Mouse (Mus musculus) right cerebral cortex, postnatal 14 days (tissue): ENCODE results near the gene Fndc7.
A peak's percentile ranks its signal among the peaks of the same experiment; 100 is the strongest.

Source experiments
- DNase-seq: peaks from one replicate; pipeline ENCODE4 v3.0.0; 2022

The Fndc7 gene

DNA sequence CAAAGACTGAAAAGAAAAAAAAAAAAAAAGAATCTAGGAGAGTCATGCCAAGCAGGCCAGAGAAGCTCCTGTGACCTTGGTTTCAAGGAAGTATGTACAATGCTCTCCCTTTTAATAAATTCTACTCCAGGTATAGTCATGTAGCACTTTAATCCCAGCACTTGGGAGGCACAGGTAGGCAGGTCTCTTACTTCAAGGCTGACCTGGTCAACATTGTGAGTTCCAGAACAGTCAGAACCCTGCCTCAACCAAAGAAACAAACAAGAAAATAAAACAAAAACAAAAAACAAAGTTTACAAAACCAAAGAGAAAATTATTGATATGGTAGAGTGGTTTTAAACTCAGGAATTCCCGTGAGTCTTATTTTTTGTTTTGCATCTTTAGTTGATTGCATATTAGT lies at the start of gene Fndc7:
Gene Fndc7 (minus strand): TSS at position 101 of the 400 bp plus-strand sequence.
- no peak for DNase-seq

DNA sequence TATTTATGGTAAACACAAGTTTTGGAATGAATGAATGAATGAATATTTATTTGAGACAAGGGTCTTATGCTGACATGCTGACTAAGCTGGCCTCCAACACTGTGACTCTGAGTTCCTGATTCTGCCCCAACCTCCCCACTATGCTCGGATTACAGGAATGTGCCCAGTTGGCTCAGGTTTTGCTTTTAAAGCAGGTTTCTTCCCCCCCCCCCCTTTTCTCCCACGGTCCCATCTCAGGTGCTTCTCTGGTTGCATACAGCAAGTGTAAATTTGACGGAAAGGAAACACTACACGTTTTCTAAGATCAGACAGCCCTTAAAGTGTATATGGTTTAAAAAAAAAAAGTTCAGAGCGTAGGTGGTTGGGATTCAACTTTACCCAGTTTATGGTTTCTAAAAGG lies 49.8 kb upstream of the Fndc7 start, which contains the start of gene Henmt1:
Gene Henmt1 (plus strand): TSS at position 301 of the 400 bp plus-strand sequence.
- DNase-seq = no peak

DNA sequence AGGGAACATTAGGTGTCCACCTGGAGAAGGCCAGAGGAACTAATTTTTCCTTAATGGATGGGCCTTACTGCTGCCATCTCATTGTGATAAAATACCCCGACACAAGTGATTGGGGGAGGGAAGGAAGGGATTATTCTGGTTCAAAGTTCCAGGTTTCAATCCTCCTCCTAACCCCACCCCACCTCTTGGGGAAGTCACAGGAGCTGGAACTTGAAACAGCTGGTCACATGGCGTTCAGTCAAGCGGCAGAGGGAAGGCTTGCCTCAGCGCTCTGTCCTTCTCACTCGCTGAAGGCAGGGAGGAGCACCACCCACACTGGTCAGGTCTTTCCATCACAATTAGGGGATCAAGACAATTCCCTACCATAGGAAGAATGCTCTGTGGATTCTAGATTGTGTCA lies 48.9 kb upstream of the Fndc7 start:
- no peak for DNase-seq

DNA sequence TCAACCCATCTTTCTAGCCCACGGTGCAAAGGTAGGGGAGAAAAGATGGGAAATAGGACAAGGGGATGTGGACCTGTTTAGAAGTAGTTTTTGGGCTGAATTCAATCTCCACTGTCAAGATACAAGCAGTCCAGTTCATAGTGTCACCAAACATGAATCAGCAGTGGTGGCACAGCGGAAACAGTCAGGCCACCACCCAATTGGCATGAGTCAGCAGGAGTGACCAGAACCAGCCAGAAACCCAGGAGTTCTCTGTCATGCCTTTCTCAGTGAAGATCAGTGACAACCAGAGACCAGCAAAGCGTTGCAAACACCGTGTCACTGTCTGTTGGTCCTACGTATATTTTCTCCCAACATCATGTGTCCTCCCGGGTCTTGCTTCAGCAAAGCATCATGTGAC lies 43.7 kb upstream of the Fndc7 start:
- no peak for DNase-seq

DNA sequence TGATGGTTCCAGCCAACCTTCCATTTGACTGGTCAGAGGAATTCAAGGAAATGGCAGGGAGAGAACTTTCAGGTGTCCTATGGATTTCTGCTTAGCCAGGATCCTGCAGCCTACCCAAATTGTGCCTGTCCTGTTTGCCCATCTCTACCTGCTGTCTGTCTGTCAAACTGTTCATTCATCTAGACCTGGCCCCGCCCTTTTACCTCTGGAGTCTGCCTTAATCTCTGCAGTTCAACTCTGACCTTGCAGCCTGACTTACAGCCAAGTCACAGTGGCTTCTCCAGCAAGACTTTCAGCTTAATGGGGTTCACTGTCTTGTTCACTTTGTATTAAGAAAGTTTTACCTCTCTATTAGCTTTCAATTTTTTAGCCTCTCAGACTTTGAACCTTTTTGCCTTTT lies 36.5 kb upstream of the Fndc7 start:
- no peak for DNase-seq

DNA sequence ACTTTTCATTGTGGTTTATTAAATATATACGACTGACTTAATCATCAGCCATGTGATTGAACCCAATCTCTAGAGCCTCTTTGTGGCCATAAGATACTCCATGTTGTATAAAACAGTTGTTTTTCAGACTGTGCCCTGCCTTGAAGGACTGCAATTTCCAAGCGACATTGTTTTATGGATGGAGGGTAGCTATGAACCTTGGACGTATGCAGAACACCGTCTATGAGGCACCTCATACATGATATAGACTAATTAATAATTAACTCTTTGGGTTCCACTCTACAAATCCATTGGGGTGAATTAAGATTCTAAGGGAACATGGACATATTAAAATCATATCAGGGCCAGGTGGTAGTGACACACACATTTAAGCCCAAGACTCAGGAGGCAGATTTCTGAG lies 35.9 kb upstream of the Fndc7 start:
- DNase-seq = no peak

DNA sequence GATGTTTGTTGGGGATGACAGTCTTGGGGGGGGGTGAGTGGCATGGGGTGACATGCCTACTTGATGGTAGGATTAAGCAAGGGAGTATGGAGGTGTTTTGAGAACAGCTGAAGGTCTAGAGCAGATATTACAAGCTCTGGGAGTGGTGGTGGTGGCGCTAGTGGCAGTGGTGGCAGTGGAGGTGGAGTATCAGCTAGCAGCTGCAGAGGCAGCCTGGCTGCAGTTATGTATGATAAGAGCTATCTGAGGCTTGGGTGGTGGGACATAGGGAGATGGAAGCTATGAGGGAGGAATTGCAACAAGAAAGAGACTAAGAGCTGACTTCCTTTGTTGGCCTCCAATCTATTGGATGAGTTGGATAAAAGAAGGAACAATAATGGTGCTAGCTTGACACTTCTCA lies 32.0 kb upstream of the Fndc7 start:
- DNase-seq = no peak

DNA sequence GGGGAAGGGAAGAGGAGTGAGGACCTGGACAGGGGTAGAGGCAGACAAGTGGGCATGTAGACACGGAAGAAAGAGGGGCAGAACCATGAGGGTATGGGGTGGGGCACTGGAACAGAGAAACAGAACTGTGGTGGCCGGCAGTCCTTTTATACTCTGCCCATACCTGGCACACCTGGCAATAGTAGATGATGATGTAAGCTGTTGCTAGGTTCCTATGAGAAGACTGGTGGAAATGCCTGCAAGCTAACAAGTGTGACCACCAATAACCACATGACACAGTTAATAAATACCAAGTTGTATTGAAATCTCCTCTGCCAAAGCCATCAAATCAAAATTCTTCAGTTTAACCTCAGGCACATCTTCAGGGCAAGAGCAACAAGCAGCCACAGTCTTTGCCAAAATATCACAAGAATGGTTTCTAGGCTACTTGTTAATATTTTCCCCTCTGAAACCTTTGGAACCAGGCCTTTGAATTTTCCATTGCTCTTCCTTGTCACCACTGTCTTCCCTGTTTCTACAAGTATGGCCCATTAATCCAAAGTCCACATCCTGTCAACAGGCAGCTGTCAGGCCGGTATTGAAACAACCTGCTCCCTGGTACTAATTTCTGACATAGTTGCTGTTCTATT lies 30.7 kb upstream of the Fndc7 start:
- DNase-seq = no peak

DNA sequence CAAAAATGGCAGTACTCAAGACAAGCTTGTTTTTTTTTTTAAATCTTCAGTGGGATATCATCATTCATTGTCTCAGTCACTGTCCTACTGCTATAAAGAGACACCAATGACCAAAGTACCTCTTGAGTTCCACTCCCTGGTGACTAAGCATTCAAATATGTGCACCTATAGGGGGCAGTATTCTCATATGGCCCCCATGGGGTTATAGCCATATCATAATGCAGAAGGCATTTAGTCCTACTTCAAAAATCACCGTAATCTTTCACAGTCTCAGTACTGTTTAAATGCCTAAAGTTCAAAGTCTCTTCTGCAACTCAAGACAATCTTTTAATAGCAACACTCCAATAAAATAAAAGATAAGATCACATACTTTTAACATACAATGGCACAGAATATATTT lies 29.0 kb upstream of the Fndc7 start:
- DNase-seq = no peak

DNA sequence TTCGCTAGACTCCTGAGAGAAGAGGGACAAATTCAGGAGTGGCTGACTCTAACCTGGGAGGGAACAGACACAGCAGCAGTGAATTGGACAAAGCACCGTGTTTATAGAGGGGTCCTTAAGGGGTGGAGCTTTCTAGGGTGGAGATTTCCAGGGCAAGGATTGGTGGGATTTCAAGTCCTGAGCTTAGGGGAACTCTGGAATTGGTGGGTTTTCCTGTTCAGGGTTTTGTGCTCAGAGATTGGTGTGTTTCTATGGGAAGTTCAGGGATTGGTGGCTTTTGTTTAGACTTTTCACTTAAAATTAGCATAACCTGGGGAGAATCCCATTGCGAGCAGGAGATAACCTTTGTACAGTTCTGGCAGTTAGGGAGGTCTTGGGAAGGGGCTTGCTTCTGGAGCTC lies 28.2 kb upstream of the Fndc7 start:
- DNase-seq = no peak

DNA sequence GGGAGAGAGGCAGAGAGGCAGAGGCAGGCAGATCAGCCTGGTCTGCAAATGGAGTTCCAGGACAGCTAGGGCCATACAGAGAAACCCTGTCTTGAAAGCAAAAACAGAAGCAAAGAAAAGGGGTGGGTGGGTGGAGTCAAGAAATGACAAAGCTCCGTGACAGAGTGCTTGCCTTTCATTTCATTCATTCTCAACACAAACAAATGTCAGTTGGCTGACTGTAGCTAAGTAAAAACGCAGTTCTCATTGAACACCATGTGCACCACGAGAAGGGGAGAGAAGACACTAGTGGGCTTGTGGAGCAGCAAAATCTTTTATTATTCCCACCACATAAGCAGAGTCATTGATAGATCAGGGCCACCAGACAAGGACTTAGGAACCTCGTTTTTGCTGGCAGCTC lies 27.0 kb upstream of the Fndc7 start:
- no peak for DNase-seq

DNA sequence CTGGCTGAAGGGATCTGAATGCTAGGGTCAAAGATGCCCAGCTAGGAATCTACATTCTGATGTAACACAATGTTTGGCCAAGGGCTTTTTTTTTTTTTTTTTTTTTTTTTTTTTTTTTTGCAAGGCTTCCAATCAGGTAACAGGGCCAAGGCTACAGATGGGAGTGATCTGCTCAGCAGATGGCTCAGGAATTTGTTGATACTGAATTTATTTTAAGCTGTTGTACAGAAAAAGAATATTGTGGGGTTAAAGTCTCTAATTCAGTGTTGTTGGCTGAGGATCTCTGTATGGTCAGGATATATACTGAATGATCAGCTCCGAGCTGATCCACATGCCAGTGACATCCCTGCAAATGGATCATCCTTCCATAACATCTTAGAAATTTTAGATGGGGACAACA lies 26.2 kb upstream of the Fndc7 start:
- no peak for DNase-seq

DNA sequence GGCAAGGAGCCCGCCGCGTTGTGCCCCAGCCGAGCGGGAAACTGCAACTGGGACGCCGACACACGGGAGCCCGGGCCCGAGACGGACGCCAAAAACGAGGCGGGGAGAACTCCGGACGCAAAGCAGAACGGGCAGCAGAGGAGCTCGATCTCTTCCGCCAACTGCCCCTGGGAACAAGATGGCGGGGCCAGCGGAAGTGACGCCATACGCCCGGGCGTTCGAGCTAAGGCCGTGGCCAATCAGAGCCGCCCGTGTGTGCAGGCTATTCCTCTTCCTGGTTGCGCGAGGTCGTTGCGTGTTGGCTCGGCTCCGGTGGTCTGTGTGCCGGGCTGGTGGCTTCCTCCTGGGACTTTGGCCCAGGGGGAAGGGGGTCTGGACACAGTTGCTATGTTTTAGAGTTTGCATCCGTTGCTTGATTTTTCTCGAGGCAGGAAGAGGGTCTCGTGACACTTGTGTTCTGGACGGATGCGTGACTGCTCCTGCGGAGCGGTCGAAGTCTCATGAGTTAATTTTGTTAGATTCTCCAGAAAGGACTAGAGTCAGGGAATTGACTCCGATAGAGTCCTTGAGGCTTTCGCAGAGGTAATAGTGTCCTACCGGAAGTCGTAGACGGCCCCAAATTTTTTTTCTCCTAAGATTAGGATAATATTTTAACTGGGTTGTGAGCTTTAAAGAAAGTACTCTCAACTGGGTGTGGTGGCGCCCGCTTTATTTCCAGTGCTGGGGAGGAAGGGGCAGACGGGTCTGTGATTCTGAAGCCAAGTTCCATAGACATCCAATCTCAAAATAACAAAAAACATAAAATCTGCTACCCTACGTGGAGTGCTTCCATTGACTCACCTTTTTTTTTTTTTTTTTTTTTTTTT lies 22.0 kb upstream of the Fndc7 start, which contains the start of gene Prpf38b:
Gene Prpf38b (minus strand): TSS at position 180 of the 866 bp plus-strand sequence.
- DNase-seq = peak; percentile 96

DNA sequence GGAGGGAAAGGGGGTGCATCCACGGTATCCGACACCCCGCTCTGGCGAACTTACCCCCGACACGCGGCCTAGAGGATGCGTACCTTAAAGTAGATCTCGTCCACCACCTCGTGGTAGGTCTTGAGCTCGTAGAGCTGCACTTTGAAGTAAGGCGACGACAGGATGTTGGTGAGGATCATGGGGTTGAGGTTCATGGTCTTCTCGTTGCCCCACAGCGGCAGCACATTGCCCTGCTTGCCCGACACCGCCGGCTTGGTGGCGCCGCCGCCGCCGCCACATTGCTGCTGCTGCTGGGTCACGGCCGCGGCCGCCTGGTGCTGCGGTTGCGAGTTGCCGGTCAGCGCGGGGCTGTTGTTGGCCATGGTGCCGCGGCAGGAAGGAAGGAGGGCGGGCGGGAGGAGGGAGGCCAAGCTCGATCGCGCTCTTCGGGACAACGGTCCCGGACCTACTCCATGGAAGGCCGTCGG lies 21.3 kb upstream of the Fndc7 start:
- DNase-seq = peak; percentile 47

DNA sequence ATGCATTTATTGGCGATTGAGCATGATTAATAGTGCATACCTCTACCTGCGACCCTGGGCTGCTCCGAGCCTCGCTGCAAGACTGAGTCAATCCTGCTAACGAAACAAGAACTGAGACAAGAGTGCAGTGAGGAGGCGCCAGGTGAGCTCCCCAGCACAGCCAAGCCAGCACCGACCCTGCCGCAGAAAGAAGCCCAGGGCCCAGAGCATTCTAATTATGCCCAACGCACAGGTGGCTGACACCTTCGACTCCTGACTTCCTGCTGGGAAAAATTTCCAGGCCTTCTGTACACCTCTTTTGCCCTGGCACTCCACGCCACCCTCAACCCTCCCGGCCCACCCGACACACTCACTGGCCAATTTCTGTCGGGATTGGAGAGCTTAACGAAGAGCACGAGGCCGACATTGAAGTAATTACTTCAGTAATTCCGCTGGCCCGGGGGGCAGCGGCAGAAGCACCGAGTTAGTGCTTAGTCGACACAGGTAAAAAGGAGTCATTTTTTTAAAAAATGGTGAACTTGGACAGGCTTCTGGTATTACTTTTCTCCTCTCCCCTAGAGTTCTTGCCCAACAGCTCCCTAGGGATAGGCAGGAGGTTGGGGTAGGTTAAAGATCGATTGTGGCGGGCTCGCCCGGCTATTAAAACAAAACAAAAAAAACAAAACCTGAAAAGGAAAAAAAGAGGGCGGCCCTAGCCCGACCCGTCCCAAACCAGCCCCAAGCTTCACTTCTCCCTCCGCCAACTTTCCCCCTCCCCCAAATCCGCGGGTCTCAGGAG lies 20.7 kb upstream of the Fndc7 start:
- no peak for DNase-seq

DNA sequence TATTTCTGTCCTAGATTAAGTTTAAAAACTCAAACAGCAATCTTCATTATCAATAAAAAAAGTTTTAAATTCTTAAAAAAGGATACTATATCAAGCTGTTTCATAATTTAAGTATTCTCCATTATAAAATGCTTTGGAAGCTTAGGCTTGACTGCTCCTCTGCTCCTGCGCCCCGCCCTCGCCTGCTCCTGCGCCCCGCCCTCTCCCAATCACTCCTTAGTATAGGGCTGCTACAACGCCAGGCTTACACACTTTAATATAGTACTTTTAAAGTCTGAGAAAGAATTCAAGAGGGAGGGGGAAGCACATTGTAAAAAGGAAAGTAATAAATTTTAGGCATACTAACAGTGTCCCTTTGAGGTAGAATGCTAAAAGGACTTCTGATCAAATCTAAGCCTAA lies 13.1 kb upstream of the Fndc7 start:
- DNase-seq = no peak

DNA sequence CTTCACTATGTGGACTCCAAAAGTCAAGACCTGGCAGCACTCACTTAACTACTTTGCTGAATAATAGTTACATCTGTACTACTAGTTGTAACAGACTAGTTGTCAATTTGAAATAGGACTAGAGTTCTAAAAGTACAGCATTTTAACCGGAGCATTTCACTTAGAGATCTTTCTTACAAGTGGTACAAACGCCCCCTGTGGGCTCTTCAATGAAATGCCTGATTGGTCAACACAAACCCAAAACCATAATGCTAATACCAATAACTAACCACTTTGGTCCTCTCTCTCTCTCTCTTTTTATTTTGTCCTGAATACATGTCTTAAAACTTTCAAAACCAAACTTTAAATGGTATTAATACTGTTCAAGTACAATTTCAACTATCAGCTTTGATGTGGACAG lies 12.2 kb upstream of the Fndc7 start:
- DNase-seq = no peak

DNA sequence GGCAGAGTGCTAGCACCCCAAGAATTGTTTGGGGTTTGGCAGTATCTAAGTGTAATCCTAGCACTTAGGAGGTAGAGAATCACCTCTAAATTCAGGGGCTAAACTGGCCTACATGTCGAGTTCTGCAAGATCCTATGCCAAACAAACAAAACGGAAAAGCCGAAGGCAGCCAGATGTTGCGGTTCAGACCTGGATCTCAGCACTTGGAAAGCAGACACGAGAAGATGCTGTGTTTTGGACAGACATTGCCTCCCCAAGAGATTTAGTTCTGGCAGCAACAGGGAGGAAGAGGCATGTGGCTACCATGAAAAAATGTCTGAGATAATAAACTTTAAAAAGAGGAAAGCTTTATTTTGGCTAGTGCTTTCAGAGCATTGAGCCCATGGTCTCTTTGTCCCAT lies 10.9 kb upstream of the Fndc7 start:
- DNase-seq = no peak

DNA sequence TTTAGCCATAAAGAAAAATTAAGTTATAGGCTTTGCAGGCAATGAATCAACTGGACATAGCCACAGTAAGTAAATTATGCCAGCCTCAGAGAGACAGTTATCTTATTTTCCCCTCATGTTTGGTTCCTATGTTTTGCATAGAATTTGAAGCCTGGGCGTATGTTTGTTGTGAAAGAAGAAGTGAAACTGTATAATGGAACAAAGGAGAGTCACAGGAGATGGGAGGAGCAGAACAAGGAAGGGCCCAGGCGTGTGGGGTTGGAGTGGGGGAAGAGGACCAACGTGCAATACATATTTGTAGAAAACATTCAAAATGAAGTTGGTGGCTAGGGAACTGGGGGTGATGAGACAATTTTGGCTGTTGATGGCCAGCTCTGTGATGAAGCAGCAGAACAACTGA lies 10.3 kb upstream of the Fndc7 start:
- no peak for DNase-seq

DNA sequence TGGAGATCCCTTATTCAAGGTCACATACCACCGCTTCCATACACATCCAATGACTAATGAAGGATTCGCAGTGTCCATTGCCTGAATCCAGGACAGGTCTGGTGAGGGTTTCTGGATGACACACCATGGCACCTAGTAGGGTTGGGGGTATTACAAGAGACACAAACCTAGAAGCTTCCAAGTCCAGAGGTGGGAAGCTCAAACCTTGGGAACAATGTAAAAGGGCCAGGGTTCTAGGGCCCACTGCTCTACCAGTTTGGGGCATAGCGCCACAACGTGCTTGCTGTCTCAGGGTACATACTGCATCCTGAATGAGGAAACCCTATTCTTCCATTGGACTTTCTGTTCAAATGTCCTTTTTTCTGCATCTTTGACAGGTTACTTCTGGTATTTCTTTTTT lies 8.8 kb upstream of the Fndc7 start:
- no peak for DNase-seq

DNA sequence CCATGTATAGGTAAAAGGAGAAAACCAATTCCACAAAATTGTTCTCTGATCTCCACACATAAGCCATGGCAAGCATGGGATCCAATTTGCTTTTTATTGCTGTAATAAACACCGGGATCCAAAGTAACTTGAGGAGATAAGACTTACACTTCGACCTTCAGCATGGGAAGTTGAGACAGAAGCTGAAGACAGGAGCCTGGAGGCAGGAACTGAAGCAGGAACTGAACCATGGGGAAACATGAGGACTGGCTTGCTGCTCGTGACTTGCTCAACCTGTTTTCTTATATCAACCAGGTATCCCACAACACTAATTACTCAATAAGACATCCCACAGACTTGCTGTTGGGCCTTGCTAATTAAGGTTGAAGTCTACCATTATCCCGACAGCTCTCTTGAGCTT lies 3.1 kb upstream of the Fndc7 start:
- DNase-seq = no peak

DNA sequence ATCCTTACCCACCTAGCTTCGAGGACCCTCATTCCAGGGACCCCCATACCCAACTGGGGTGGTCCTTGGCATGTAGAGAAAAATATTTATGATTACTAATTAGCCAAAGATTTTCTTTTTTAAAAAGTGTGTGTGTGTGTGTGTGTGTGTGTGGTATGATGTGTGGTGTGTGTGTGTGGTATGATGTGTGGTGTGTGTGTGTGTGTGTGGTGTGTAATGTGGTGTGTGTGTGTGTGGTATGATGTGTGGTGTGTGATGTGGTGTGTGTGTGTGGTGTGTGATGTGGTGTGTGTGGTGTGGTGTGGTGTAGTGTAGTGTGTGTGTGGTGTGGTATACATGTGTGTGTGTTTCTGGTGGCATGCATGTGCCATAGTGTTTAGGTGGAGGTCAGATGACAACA lies 2.3 kb upstream of the Fndc7 start:
- DNase-seq = no peak

DNA sequence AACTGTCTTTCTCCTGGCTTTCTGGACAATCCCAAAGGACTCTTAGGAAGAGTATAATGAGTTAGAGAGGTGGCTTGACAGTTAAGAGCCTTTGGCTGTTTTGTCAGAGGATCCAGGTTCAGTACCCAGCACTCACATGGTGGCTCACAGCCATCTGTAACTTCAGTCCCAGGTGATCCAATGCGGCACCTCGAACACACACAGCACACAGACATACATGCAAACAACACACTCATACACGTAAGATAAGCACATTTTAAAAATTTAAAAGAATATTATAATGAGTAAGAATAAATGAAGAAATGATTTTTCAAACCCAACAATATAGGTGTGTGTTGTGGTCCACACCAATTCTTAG lies 2.2 kb downstream of the Fndc7 start:
- DNase-seq = no peak
